Mouse (Mus musculus) brain, embryonic 14.5 days (tissue): ENCODE data around the gene Taf1b.

ENCODE experiments used
- CTCF ChIP-seq: fragments of 200-500 bp; IDR thresholded peaks from 2 replicates; pipeline ENCODE4 v1.5.1; 2012; ENCODE audit warnings: inconsistent platforms, mild to moderate bottlenecking, moderate library complexity, borderline replicate concordance; ENCODE audit not compliant: insufficient read depth, insufficient read length; ENCODE audit errors: extremely low read depth
- POLR2A ChIP-seq: fragments of 200-500 bp; IDR thresholded peaks from 2 replicates; pipeline ENCODE4 v1.6.1; 2012; ENCODE audit warnings: mild to moderate bottlenecking, inconsistent platforms, borderline replicate concordance; ENCODE audit not compliant: poor library complexity, insufficient read depth, insufficient read length, severe bottlenecking; ENCODE audit errors: extremely low read depth

- no peak for TF ChIP-seq POLR2A
- TF ChIP-seq CTCF, result no peak
These were observed 101.3 kb downstream of the Taf1b start for GRCm38 (mm10) chr12:24599366-24599895.
